Mouse (Mus musculus): ENCODE data around the gene Itk. TPM values are rescaled to one million over a fixed set of nuclear protein-coding genes. Genes with fewer than 3 reads are reported as not detected.

Itk gene
- total RNA-seq, 4 experiments from 2014 or later, result 0.64 to 1.1 (median 0.72) TPM

DNA sequence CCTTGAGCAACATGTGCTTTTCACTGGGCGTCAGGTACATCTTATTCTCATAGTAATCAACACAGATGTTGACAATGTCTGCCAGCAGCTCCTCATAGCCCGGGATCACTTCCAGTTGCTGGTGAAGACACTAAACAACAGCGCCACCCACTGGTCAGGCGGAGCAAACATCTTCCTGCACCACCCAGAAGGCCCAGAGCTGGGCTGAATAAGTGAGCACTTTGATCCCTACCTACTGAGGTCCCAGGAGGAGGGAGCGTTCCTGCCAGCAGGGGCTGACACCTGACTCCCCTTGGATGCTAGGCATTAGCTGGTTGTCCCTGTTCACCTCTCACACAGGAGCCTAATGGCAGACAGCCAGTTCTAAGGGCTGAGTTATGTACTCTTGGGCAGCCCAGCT is 112.5 kb downstream of the Itk start:
- no peak for DNase-seq (ENCODE audit: low spot score in 2 of 2)

DNA sequence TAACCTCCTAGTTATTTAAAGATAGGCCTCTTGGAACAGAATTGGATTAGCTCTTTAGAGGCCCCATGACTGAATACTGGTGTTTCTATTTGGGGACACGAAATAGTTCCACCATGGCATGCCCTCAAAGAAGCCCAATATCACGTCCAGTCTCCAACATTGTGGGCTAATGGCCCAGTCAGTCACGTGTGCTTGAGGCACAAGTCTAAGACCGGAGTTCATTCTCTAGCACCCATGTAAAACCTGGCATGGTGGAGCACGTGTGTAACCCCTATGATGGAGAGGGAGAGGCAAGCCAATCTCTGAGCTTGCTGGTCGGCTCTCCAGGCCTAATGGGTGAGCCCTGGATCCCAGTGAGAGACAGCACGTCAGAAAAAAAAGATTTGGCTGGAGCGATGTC is 113.1 kb downstream of the Itk start:
- DNase-seq (ENCODE audit: low spot score in 2 of 2), result no peak

DNA sequence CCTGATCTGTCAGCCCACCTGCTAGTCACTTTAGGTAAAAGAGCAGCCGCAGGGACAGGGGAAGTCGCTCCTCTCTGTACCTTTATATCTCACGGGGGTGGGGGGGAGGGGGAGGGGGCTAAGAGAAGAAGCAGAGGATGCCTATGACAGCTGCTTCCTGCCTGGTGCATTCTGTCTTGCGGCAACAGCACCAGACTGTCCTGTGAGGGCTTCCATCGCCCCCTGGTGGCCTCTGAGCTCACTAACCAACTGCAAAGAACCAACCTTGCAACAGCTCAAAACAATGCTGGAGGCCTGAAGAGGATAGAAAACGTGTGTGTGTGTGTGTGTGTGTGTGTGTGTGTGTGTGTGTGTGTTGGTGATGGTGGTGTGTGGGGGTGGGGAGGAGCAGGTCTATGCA is 114.0 kb downstream of the Itk start:
- peak in 1 of 2 experiments; percentile 75 for DNase-seq (ENCODE audit: low spot score in 2 of 2)

Other genes with a start within 250 kb of the Itk start
- 1 to 10 TPM; 2.2 to 3.0 (median 2.6) TPM for gene Nipal4, start 223.0 kb downstream of the Itk start, total RNA-seq (2022)
- gene Fndc9, start 154.0 kb downstream of the Itk start, total RNA-seq (2022), result 1 to 10 TPM; 3.6 to 5.7 (median 4.2) TPM
- gene Cyfip2, start 76.7 kb downstream of the Itk start, total RNA-seq (2022), result 100 to 1,000 TPM; 534 to 625 (median 593) TPM
- not detected for gene Fam71b, start 7.0 kb upstream of the Itk start, total RNA-seq (2022)
- gene Med7, start 47.4 kb upstream of the Itk start, total RNA-seq (2022), result 10 to 100 TPM; 22.7 to 31.2 (median 25.8) TPM
- gene Havcr2, start 65.4 kb upstream of the Itk start, total RNA-seq (2022), result 10 to 100 TPM in 1 of 4 experiments, 1 to 10 TPM in 3; 3.0 to 12.0 (median 6.1) TPM
- gene Gm12169, start 134.7 kb upstream of the Itk start, total RNA-seq (2022), result not detected
- not detected for gene BC053393, start 182.0 kb upstream of the Itk start, total RNA-seq (2022)
- not detected for gene Dppa1, start 239.7 kb upstream of the Itk start, total RNA-seq (2022)